Mouse (Mus musculus) C2C12 (cell line): ENCODE measurements around the gene Acsf3. TPM values are rescaled to one million over a fixed set of nuclear protein-coding genes. Genes with fewer than 3 reads are reported as not detected.

ENCODE experiments used
- H3K27me3 ChIP-seq: one replicate; pipeline ENCODE4 v1.6.1; 2011; ENCODE audit not compliant: control insufficient read depth, insufficient read depth, insufficient read length
- H3K36me3 ChIP-seq: one replicate; pipeline ENCODE4 v1.6.1; 2011; ENCODE audit not compliant: control insufficient read depth, insufficient read depth
- H3K4me3 ChIP-seq: one replicate; pipeline ENCODE4 v1.5.1; 2011; ENCODE audit warnings: mild to moderate bottlenecking, control low read depth; ENCODE audit not compliant: poor library complexity, insufficient read depth, severe bottlenecking
- H3K79me2 ChIP-seq: one replicate; pipeline ENCODE4 v1.6.1; 2011; ENCODE audit not compliant: control insufficient read depth, insufficient read depth
- H3K79me3 ChIP-seq: one replicate; pipeline ENCODE4 v1.6.1; 2011; ENCODE audit warnings: low read depth, control low read depth
- H3ac ChIP-seq: one replicate; pipeline ENCODE3; 2011; ENCODE audit warnings: low read depth; ENCODE audit not compliant: control insufficient read depth, insufficient read length
- CEBPB ChIP-seq: IDR thresholded peaks from one replicate; pipeline ENCODE4 v1.6.1; 2011; ENCODE audit warnings: low read depth, mild to moderate bottlenecking, control low read depth, moderate library complexity
- CTCF ChIP-seq: IDR thresholded peaks from one replicate; pipeline ENCODE4 v1.5.1; 2011; ENCODE audit not compliant: control insufficient read depth, insufficient read depth, insufficient read length
- FOSL1 ChIP-seq: IDR thresholded peaks from one replicate; pipeline ENCODE4 v1.8.0; 2011; ENCODE audit warnings: mild to moderate bottlenecking, low read length; ENCODE audit not compliant: poor library complexity, insufficient read depth, severe bottlenecking
- MAX ChIP-seq: IDR thresholded peaks from one replicate; pipeline ENCODE4 v1.6.1; 2011; ENCODE audit warnings: mild to moderate bottlenecking, control low read depth
- MYOD1 ChIP-seq: IDR thresholded peaks from one replicate; pipeline ENCODE4 v1.6.1; 2011; ENCODE audit warnings: low read depth; ENCODE audit not compliant: control insufficient read depth, insufficient read length
- MYOG ChIP-seq: IDR thresholded peaks from one replicate; pipeline ENCODE4 v1.6.1; 2011; ENCODE audit not compliant: control insufficient read depth, insufficient read length; ENCODE audit errors: extremely low read depth
- USF1 ChIP-seq: IDR thresholded peaks from one replicate; pipeline ENCODE4 v1.6.1; 2011; ENCODE audit warnings: low read depth, mild to moderate bottlenecking, control low read depth, moderate library complexity
- polyA plus RNA-seq: library from polyadenylated mRNA; unstranded; fragments of >200 nt; fragmentation: generic; extraction: Trizol; gene quantifications from one replicate; pipeline ENCODE4 v1.2.1, GENCODE M21; 2012; ENCODE audit warnings: missing spikeins

The Acsf3 gene
- polyA plus RNA-seq, 1 experiment, result 6.1 TPM

DNA sequence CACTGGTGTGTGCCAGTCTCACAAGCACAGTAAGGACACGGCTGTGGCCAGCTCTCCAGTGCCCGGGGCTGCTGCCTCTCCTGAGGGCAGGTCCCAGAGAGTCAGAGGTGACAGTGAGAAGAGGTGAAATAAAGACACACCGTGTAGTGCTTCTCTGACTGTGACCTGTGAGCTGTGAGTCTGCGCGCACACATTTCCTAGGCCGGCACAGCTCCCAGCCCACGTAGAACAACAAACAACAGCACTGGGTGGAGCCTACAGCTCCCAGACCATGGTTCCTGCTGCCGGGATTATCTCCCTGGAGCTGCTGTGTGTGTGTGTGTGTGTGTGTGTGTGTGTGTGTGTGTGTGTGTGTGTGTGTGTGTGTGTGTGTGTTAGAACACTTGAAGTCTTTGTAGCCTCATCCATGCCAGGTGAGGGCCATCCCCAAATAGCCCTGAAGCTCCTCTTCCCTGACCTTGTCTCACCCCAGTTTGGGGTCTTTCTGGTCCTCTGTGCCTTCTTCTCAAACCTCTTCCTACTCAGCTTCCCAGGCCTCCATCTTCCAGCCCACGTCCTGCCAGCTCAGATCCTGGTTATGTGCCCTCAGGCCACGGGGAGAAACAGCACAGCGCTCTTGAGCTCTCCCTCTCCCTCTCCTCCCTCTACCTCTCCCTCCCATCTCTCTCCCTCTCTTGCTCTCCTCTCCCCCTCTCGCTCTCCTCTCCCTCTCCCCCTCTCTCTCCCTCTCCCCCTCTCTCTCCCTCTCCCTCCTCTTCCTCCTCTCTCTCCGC lies 42.6 kb downstream of the Acsf3 start:
- H3K4me3 ChIP-seq, result no peak overlapping the region
- H3K36me3 ChIP-seq, result no peaks in the 10 kb centered on the region
- H3K79me2 ChIP-seq, result no peaks in the 10 kb centered on the region
- TF ChIP-seq MAX (no peak), USF1 (no peak)
- no peak overlapping the region for H3ac ChIP-seq
- H3K27me3 ChIP-seq, result peaks cover 29% of the 10 kb centered on the region
- H3K79me3 ChIP-seq, result no peaks in the 10 kb centered on the region

DNA sequence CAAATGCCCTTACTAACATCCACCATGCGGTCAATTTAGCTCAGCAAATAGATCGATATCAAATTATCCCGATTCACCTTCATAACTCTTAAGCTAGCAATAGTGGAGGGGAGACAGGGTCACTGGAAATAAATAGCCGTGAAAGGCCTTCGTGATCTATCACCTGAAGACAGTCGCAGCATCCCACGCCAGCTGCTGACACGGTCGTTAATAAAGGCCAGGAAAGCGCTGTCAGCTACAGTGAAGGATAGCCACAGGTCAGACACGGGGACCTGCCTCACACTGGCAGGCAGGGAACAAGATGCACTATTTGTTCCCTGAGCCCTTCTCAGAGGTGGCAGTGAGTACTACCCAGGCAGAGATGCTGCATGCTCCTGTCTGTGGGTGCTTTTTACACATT lies 44.5 kb downstream of the Acsf3 start:
- TF ChIP-seq USF1 (no peak), CEBPB (no peak), MYOD1 (no peak)
- Histone ChIP-seq H3K79me3 (no peaks in the 10 kb centered on the region), H3K4me3 (no peak overlapping the region), H3K79me2 (no peaks in the 10 kb centered on the region), H3K27me3 (peaks cover 23% of the 10 kb centered on the region), H3K36me3 (no peaks in the 10 kb centered on the region), H3ac (no peak overlapping the region)

DNA sequence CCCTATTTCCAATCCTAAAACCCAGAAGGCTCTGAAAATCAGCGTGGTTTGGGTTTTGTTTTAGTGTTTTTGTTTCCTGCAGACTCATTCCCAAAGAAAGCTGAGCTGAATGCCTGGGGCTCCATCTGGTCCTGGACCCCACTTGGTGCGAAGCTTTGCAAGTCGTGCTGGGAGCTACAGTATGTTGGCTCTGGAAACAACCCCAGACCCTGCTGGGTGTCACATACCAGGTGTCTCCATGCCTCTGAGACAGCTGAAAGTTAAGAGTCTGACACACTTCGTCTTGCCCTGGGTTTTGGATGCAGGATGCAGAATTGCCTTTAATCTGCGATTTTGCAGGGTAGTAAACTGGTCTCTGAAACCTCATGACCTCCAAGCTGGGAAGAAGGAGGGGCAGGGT lies 49.3 kb downstream of the Acsf3 start:
- TF ChIP-seq FOSL1 (no peak), MAX (no peak), CEBPB (no peak), MYOG (no peak), USF1 (no peak)

DNA sequence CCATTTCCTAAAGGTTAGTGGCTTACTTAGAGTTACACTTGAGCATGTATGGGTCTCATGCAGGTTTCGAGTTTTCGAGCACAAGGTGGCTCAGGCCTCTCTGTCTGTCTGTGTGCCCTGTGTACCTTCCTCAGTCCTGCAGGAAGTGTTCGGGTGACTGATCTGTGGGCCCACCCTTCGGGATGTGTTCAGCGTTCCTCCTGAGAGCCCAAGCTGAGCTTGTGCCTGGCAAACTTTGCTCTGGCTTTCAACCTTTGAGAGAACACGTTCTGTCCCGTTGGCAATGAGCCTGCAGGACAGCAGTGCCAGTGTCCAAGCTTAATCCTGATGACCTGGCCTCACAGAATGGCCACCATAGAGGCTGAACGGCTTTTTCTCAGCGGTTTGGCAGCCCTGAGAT lies 49.7 kb downstream of the Acsf3 start:
- Histone ChIP-seq H3ac (no peak overlapping the region), H3K4me3 (no peak overlapping the region), H3K79me2 (no peaks in the 10 kb centered on the region), H3K79me3 (no peaks in the 10 kb centered on the region), H3K36me3 (no peaks in the 10 kb centered on the region), H3K27me3 (peaks cover 16% of the 10 kb centered on the region)
- no peak for TF ChIP-seq USF1
- no peak for TF ChIP-seq FOSL1
- no peak for TF ChIP-seq MYOG
- no peak for TF ChIP-seq CTCF
- no peak for TF ChIP-seq CEBPB
- no peak for TF ChIP-seq MAX
- no peak for TF ChIP-seq MYOD1

More for the DNA sequence above, 49.3 kb downstream of the Acsf3 start:
- Histone ChIP-seq H3K79me3 (no peaks in the 10 kb centered on the region), H3K36me3 (no peaks in the 10 kb centered on the region), H3K79me2 (no peaks in the 10 kb centered on the region), H3ac (no peak overlapping the region), H3K4me3 (no peak overlapping the region), H3K27me3 (peaks cover 16% of the 10 kb centered on the region)

DNA sequence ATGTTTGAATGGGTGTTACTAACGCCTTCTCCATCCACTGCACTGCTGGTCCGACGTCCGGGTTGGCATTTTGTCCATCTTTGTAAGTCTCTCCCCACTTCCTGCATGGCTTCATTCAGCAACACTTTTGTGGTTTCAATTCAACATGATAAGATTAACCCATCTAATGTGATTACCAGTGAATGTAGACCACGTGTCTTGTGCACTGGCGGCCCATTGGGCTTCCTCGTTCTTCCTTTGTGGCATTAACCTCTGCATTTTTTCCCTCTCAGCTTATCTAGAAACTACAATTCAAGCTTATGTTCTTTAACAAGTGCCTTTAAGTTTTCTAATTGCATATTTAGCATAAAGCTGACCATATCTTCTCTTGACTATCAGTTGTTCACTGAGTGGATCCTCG lies 50.1 kb downstream of the Acsf3 start:
- TF ChIP-seq CEBPB (no peak), USF1 (no peak), MYOG (no peak), MAX (no peak), FOSL1 (no peak)
- H3ac ChIP-seq, result no peak overlapping the region

DNA sequence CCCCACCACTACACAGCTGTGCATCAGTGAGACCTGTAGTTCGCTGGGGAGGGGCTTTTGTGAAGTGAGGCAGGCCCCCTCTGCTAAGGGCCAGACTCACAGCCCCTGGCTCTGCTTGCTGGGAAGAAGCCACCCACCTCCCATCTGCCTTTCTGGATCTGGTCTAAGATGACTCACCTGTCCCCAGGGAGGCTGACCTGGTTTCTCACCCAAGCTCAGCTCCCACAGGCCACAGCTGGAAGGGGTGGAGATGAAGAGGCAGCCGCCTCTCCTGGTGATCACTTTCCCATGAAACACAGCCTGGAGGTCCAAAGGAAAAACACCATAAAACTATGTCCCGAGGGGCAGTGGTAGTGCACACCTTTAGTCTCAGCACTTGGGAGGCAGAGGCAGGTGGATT lies 54.1 kb downstream of the Acsf3 start:
- H3K27me3 ChIP-seq, result peaks cover 13% of the 10 kb centered on the region
- no peaks in the 10 kb centered on the region for H3K79me3 ChIP-seq
- no peak for TF ChIP-seq MYOG
- H3K4me3 ChIP-seq, result no peak overlapping the region
- H3K79me2 ChIP-seq, result no peaks in the 10 kb centered on the region
- H3K36me3 ChIP-seq, result no peaks in the 10 kb centered on the region
- no peak overlapping the region for H3ac ChIP-seq

More for the DNA sequence above, 50.1 kb downstream of the Acsf3 start:
- Histone ChIP-seq H3K36me3 (no peaks in the 10 kb centered on the region), H3K4me3 (no peak overlapping the region), H3K79me2 (no peaks in the 10 kb centered on the region), H3K79me3 (no peaks in the 10 kb centered on the region), H3K27me3 (peaks cover 14% of the 10 kb centered on the region)
